Mouse (Mus musculus) MN1 (cell line): Measurements from ENCODE around the gene Sppl2b.
"Not testable (repeated sequence)": the region's sequence is repeated elsewhere in the genome, so short reads cannot be mapped to it uniquely, and the experiment has no call there.

Experiments
- DNase-seq: peaks from one replicate; pipeline ENCODE4 v3.0.0-alpha.2; 2016; ENCODE audit warnings: low spot score

The Sppl2b gene

DNA sequence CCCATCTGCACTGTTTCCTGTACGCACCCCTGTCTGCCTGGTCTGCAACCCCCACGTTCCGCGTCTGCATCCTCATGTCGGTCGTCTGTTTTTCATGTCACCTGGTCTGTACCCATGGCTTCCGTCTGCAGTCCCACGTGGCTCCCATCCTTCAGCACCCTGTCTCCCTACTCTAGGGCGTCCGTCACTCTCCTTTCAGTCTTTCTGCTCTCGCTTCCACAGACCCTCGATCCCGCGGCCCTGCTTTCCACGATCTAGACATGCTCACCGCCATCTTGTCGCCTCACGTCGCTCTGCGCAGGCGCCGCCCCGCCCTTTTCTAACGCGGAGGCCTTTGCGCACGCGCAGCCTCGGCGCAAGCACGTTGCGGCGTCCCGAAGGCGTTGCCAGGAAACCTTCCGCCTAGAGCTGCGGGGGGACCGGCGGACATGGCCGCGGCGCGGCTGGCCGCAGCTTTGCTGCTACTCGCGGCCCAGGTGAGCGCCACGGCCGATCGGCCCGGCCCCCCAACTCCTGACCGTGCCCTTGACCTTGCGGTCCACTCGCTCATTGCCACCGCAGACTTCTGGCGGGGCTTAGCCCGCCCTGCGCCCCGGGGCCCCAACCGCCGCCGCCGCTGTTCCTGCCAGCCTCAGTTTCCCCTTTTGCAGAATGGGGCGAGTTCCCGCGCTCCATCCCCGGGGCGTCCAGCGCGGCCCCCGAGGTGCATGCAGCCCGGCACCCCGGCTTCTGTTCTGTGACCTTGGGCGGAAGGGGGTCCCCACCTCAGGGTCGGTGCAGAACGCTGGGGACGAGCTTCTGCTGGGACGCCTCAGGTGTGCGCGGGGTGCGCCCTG is at the start of gene Sppl2b, which contains the start of gene Lsm7:
TSS of gene Sppl2b (plus strand) at position 363 of the 836 bp plus-strand sequence.
TSS of gene Lsm7 (minus strand) at position 297 of the 836 bp plus-strand sequence.
- DNase-seq: peak; percentile 97

DNA sequence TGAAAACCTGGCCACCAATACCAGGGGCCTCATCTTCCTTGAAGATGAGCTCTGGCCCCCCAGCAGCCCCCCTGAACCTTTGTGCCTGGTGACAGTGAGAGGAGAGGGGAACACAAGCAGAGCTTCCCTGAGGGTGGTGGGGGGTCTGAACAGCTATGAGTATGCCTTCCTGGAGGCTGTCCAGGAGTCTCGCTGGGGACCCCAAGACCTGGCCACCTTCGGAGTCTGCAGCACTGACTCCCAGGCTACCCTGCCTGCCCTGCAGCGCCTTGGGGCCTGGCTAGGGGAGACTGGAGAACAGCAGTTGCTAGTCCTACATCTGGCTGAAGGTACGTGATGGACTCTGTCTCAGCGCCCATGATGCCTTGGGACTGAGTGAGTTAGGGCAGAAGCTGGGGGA is 49.8 kb upstream of the Sppl2b start:
- DNase-seq: no peak

DNA sequence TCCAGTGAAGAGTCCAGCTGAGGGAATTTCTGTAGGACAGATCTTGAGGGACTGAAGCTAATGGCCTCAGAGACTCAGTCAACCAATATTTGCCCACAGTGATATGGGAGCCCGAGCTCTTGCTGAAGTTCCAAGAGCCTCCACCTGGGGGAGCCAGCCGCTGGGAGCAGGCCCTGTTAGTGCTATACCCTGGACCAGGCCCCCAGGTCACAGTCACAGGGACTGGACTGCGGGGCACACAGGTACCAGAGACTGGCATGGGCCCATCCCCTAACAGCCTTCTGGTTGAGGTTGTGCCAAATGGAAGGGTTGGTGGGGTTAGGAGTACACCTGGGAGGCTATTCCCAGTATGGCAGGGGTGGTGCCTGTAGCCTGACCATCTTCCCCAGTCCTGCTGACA is 49.1 kb upstream of the Sppl2b start:
- DNase-seq: peak; percentile 75

DNA sequence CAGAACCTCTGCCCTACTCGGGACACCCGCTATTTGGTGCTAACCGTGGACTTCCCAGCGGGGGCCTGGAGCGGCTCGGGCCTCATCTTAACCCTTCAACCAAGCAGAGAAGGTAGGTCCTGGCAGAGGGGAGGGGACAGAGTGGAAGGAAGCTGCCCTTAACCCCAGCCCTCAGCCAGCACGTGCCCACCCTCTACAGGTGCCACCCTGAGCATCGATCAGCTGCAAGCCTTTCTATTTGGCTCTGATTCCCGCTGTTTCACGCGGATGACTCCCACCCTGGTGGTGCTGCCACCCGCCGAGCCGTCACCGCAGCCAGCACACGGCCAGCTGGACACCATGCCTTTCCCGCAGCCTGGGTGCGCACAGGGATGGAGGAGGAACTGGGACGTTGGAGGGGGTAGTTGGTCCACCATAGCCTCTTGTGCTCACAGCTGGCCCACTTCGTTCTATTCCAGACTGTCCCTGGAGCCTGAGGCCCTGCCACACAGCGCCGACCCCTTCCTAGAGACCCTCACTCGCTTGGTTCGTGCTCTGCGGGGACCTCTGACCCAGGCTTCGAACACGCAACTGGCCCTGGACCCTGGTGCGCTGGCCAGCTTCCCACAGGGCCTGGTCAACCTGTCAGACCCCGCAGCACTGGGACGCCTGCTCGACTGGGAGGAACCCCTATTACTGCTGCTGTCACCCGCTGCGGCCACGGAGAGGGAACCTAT is 48.6 kb upstream of the Sppl2b start:
- no peak for DNase-seq

DNA sequence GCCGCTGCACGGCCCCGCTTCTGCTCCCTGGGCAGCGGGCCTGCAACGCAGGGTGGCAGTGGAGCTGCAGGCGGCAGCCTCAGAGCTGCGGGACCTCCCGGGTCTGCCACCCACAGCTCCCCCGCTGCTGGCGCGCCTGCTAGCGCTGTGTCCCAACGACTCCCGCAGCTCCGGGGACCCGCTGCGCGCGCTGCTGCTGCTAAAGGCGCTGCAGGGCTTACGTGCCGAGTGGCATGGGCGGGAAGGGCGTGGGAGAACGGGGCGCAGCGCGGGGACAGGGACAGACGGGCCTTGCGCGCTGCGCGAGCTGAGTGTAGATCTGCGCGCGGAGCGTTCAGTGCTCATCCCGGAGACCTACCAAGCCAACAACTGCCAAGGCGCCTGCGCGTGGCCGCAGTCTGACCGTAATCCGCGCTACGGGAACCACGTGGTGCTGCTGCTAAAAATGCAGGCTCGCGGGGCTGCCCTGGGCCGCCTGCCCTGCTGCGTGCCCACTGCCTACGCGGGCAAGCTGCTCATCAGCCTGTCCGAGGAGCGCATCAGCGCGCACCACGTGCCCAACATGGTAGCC is 47.9 kb upstream of the Sppl2b start:
- DNase-seq: peak; percentile 43

DNA sequence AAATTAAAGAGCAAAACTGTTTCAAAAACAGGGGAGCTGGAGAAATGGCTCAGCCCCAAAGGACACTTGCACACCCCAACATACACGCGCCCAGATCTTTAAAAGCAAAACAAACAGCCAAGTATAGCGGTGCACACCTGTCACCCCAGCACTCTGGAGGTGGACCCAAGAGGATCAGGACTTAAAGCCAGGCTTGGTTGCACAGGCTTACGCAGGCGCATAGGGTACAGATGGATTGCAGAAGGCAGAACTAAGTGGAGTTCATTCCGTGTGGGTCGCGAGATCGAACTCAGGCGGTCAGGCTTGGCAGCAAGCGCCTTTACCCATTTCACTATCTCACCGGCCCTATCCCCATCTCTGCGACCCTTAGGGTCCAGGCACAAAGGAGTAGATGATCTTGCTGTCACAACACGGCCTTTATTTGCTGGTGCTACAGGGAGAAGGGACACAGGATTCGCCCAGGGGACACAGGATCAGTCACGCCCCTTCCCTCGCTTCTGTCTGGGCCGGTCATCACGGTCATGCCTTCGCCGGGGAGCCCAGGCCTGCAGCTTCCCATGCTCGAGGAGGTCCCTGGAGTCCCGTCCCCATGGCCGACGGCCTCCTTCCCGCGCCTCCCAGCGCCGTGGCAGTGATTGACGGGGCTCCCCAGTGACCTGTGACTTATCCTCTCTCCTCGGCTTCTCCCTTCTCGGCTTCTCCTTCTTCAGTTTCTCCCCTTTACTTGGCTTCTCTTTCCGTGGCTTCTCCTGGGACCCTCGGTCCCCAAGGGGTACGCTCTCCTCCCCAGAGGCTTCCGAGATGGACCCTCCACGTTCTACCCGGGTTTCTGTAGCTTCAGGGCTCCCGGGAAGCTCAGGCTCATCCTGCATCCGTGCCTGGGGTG is 46.7 kb upstream of the Sppl2b start:
- DNase-seq: peak; percentile 37

- peak; percentile 57 for DNase-seq
Observed at GRCm38 (mm10) chr10:80808985-80809632, 46.0 kb upstream of the Sppl2b start.

DNA sequence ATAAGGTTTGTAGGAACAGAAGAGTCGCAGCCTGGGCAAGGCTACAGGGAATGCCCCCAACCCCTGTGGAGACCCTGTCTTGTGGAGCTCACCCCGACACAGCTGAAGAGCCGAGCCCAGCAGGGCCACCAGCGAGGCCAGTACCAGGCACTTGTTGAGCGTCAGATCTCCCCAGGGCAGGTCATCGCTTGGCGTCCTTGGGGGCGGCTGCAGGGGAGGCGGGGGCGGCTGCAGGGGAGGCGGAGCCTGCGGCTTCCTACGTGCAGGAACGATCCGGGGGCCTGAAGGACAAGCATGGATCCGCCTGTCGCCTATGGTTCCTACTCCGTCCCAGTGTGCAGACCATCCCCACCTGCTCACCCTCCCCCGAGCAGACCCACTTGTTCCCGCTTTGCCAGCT is 45.0 kb upstream of the Sppl2b start:
- DNase-seq: no peak

- DNase-seq: no peak
Observed at GRCm38 (mm10) chr10:80812391-80813041, 42.6 kb upstream of the Sppl2b start.

DNA sequence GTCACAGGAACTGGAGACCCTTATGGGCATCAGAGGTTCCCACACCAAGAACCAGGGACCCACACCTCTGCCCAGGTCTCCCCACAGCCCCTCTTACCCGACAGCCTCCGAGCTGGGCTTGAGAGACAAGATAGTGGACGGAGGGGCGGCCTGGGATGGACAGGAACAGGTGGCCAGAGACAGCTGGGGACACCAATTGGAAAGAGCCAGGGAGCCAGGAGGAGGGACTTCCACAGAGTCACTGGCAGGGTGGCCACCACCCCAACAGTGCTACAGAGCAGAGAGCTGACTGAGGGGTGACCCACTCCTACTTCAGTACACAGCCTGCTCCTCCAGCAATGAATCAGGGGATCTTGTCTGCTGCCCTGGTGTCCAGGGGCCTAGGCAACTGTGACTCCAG is 41.7 kb upstream of the Sppl2b start, which contains the start of gene Jsrp1:
TSS of gene Jsrp1 (minus strand) at position 133 of the 400 bp plus-strand sequence.
- DNase-seq: no peak

GRCm38 (mm10) chr10:80814800-80815199 is 40.3 kb upstream of the Sppl2b start:
- no peak for DNase-seq

GRCm38 (mm10) chr10:80816303-80816702 is 38.8 kb upstream of the Sppl2b start:
- not testable (repeated sequence) for DNase-seq

GRCm38 (mm10) chr10:80817164-80817563 is 37.9 kb upstream of the Sppl2b start:
- no peak for DNase-seq

DNA sequence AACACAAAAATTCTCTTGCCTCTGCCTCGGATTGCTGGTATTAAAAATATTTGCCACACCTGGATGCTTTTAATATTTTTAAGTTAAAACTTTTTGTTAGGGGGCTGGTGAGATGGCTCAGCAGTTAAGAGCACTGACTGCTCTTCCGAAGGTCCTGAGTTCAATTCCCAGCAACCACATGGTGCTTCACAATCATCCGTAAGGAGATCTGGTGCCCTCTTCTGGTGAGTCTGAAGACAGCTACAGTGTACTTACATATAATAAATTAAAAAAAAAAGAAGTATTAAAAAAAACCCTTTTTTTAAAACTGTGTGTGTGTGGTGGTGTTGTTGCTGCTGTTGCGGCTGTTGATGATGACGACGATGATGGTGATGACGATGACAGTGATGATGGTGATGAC is 37.1 kb upstream of the Sppl2b start:
- DNase-seq: not testable (repeated sequence)

- no peak for DNase-seq
Observed at GRCm38 (mm10) chr10:80818599-80819281, 36.3 kb upstream of the Sppl2b start.

DNA sequence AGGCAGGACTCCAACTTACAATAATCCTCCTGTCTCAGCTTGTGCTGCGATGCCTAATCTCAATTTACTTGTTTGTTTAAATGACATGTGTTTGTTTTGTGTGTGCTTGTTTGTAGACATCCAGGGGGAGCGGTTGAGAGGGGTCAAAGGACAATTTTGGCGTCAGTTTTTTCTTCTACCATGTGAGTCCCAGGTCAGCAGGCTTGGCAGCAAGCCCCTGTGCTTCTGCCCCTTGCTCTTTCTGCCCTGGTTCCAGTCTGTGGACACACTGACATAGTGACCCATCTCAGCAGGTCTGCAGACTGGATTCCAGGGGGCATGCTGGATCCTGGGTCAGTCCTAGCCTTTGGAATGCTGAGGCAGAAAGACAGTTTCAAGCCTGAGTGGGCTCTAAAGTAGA is 35.7 kb upstream of the Sppl2b start:
- no peak for DNase-seq

- DNase-seq: no peak
Observed at GRCm38 (mm10) chr10:80821991-80822390, 33.1 kb upstream of the Sppl2b start.

DNA sequence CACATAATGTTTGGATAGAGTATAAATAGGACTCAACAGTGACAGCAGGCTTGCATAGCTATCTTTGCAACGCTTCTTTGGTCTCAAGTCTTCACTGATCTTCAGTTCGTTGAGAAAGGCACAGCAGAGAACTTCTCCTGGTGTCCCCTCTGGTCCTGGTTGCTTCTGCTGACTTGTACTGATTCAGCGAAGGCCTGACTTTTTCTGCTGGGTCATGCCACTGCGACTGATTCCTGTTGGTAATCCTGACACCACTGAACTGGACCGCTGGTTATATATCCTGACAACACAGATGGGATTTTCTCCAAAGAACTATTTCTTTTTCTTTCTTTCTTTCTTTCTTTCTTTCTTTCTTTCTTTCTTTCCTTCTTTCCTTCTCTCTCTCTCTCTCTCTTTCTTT is 32.5 kb upstream of the Sppl2b start:
- no peak for DNase-seq

- DNase-seq: no peak
Observed at GRCm38 (mm10) chr10:80823316-80823715, 31.8 kb upstream of the Sppl2b start.
